In genomic region chr11:106397656-106398055, GRCm38 (mm10) we compare ENCODE assay signal across 11 mouse cellular contexts. TPM values are rescaled to one million over a fixed set of nuclear protein-coding genes. Genes with fewer than 3 reads are reported as not detected.
A peak's percentile ranks its signal among the peaks of the same experiment; 100 is the strongest.
DNase-seq lines count a peak whose midpoint lies in the region; ATAC-seq and TF ChIP-seq lines count a peak whose summit lies in the region.
"Had no signal": no experiment of that assay in that cellular context is flagged by ENCODE, and none has a peak within 500 bp of the region (broad histone marks: within the 10 kb centered on the region; RNA-seq: fewer than 3 reads in every experiment).

No protein-coding gene starts in this region.

- no peak overlapping the region for H3K27ac ChIP-seq in intestine, postnatal 0 days (ENCODE audit: low read depth, low read length)
- H3K27ac ChIP-seq in intestine, embryonic 16.5 days (ENCODE audit: low read length): no peak overlapping the region
- no peak overlapping the region for H3K27ac ChIP-seq in thymus, adult 2 months (ENCODE audit: control insufficient read depth, insufficient read depth, low read length)
- no peak overlapping the region for H3K27ac ChIP-seq in embryonic facial prominence, embryonic 10.5 days (replicated peaks)
- H3K27ac ChIP-seq in midbrain, embryonic 15.5 days: no peak overlapping the region
- H3K27ac ChIP-seq: heart, embryonic 10.5 days; lung, embryonic 15.5 days; neural tube, embryonic 13.5 days had no signal

- no peaks in the 10 kb centered on the region for H3K27me3 ChIP-seq in intestine, postnatal 0 days (replicated peaks; ENCODE audit: control insufficient read depth, insufficient read depth, low read length)
- H3K27me3 ChIP-seq in intestine, embryonic 16.5 days (replicated peaks; ENCODE audit: control insufficient read depth, insufficient read depth, low read length): no peaks in the 10 kb centered on the region
- H3K27me3 ChIP-seq in thymus, adult 2 months (ENCODE audit: control insufficient read depth, insufficient read depth, low read length): no peaks in the 10 kb centered on the region
- H3K27me3 ChIP-seq in embryonic facial prominence, embryonic 10.5 days (replicated peaks; ENCODE audit: low read depth, poor library complexity, severe bottlenecking): no peaks in the 10 kb centered on the region
- no peaks in the 10 kb centered on the region for H3K27me3 ChIP-seq in midbrain, embryonic 15.5 days (replicated peaks)
- H3K27me3 ChIP-seq: lung, embryonic 15.5 days; neural tube, embryonic 13.5 days had no signal

- no peaks in the 10 kb centered on the region for H3K9me3 ChIP-seq in intestine, postnatal 0 days (ENCODE audit: control insufficient read depth)
- H3K9me3 ChIP-seq in intestine, embryonic 16.5 days (ENCODE audit: control insufficient read depth, low read length): no peaks in the 10 kb centered on the region
- no peaks in the 10 kb centered on the region for H3K9me3 ChIP-seq in embryonic facial prominence, embryonic 10.5 days
- H3K9me3 ChIP-seq in midbrain, embryonic 15.5 days: no peaks in the 10 kb centered on the region
- H3K9me3 ChIP-seq: heart, embryonic 10.5 days; lung, embryonic 15.5 days; neural tube, embryonic 13.5 days had no signal

- H3K4me2 ChIP-seq in intestine, postnatal 0 days (replicated peaks; ENCODE audit: low read depth): no peak overlapping the region
- H3K4me2 ChIP-seq in intestine, embryonic 16.5 days (ENCODE audit: low read depth, low read length): no peak overlapping the region
- H3K4me2 ChIP-seq in midbrain, embryonic 15.5 days: no peak overlapping the region
- H3K4me2 ChIP-seq: lung, embryonic 15.5 days; neural tube, embryonic 13.5 days had no signal

- peak; percentile 62 for TF ChIP-seq CTCF in intestine, postnatal 0 days (IDR thresholded peaks at IDR 0.05; ENCODE audit: low read depth)
- TF ChIP-seq CTCF in thymus, adult 2 months (IDR thresholded peaks at IDR 0.05; ENCODE audit: borderline replicate concordance, control insufficient read depth, extremely low read depth, insufficient read depth, low read length, poor library complexity): peak; percentile 26; the same call in 1 of the 2 replicates

- peaks cover 34% of the 10 kb centered on the region for H3K36me3 ChIP-seq in intestine, postnatal 0 days (ENCODE audit: control insufficient read depth, insufficient read depth)
- no peaks in the 10 kb centered on the region for H3K36me3 ChIP-seq in intestine, embryonic 16.5 days (ENCODE audit: control insufficient read depth, insufficient read depth, low read length)
- H3K36me3 ChIP-seq in thymus, adult 2 months (ENCODE audit: control insufficient read depth, insufficient read depth, low read length): no peaks in the 10 kb centered on the region; the same call in 1 of the 2 replicates
- peaks cover 36% of the 10 kb centered on the region for H3K36me3 ChIP-seq in embryonic facial prominence, embryonic 10.5 days (replicated peaks)
- 0 out of 2 replicates have a peak, but pooled peaks cover 14% of the 10 kb centered on the region for H3K36me3 ChIP-seq in midbrain, embryonic 15.5 days (replicated peaks)

- 87% methylated on average over 3 of the region's 3 CpGs for WGBS in intestine, postnatal 0 days
- 88% methylated on average over 3 of the region's 3 CpGs for WGBS in intestine, embryonic 16.5 days
- 94% methylated on average over 3 of the region's 3 CpGs for WGBS in thymus, adult 2 months
- 81% methylated on average over 3 of the region's 3 CpGs for WGBS in embryonic facial prominence, embryonic 10.5 days
- 84% methylated on average over 3 of the region's 3 CpGs for WGBS in midbrain, embryonic 15.5 days

- ATAC-seq in intestine, postnatal 0 days: no peak
- ATAC-seq in intestine, embryonic 16.5 days: no peak
- ATAC-seq in midbrain, embryonic 15.5 days (replicated peaks): no peak

- no peak for DNase-seq in thymus, adult 2 months
- no peak for DNase-seq in thymus, adult 18-20 months
- DNase-seq in cerebellum, adult 18-20 months: peak; percentile 29 to 42
- DNase-seq in embryonic facial prominence, embryonic 10.5 days (ENCODE audit: low spot score): no peak
- DNase-seq: kidney, postnatal 25 days had no signal

- H3K4me3 ChIP-seq in intestine, postnatal 0 days (ENCODE audit: low read depth, low read length): no peak overlapping the region
- H3K4me3 ChIP-seq in intestine, embryonic 16.5 days (ENCODE audit: low read length): no peak overlapping the region
- no peak overlapping the region for H3K4me3 ChIP-seq in thymus, adult 2 months (ENCODE audit: control insufficient read depth, insufficient read depth, low read length)
- no peak overlapping the region for H3K4me3 ChIP-seq in embryonic facial prominence, embryonic 10.5 days
- no peak overlapping the region for H3K4me3 ChIP-seq in midbrain, embryonic 15.5 days
- H3K4me3 ChIP-seq: heart, embryonic 10.5 days; lung, embryonic 15.5 days; neural tube, embryonic 13.5 days had no signal

- no peaks in the 10 kb centered on the region for H3K4me1 ChIP-seq in intestine, postnatal 0 days (replicated peaks; ENCODE audit: control insufficient read depth, insufficient read depth, low read length)
- no peaks in the 10 kb centered on the region for H3K4me1 ChIP-seq in intestine, embryonic 16.5 days (ENCODE audit: control insufficient read depth, insufficient read depth, low read length)
- no peaks in the 10 kb centered on the region for H3K4me1 ChIP-seq in thymus, adult 2 months (replicated peaks; ENCODE audit: control insufficient read depth, insufficient read depth, low read length)
- H3K4me1 ChIP-seq in embryonic facial prominence, embryonic 10.5 days: no peaks in the 10 kb centered on the region; the same call in 1 of the 2 replicates
- no peaks in the 10 kb centered on the region for H3K4me1 ChIP-seq in midbrain, embryonic 15.5 days
- H3K4me1 ChIP-seq: lung, embryonic 15.5 days; neural tube, embryonic 13.5 days had no signal

- H3K9ac ChIP-seq in intestine, postnatal 0 days (ENCODE audit: low read depth, low read length): no peak overlapping the region
- no peak overlapping the region for H3K9ac ChIP-seq in intestine, embryonic 16.5 days (ENCODE audit: low read depth, low read length)
- H3K9ac ChIP-seq in midbrain, embryonic 15.5 days: no peak overlapping the region
- H3K9ac ChIP-seq: lung, embryonic 15.5 days; neural tube, embryonic 13.5 days had no signal

- no peak for TF ChIP-seq POLR2A in thymus, adult 2 months (IDR thresholded peaks at IDR 0.05; ENCODE audit: control insufficient read depth, extremely low read depth, insufficient read depth, low read length, poor library complexity)

RNA-seq across cellular contexts. Expression of gene Icam2, which starts 9.8 kb away (rescaled TPM):
- polyA plus RNA-seq in intestine, postnatal 0 days (2015; fragmentation: Nextera tagmentation; extraction: Ambion mirVana): 14.2 and 15.4 TPM in 2 replicates
- 38.3 and 40.5 TPM in 2 replicates for polyA plus RNA-seq in intestine, embryonic 16.5 days (2015; fragmentation: Nextera tagmentation; extraction: Ambion mirVana)
- 185 and 222 TPM in 2 replicates for polyA plus RNA-seq in thymus, adult 2 months (2012; rRNA removed)
- polyA plus RNA-seq in embryonic facial prominence, embryonic 10.5 days (2016; fragmentation: Nextera tagmentation; extraction: Ambion mirVana): 16.9 and 20.6 TPM in 2 replicates
- 18.2 and 19.1 TPM in 2 replicates for polyA plus RNA-seq in midbrain, embryonic 15.5 days (2015; fragmentation: Nextera tagmentation; extraction: Ambion mirVana)

RNA-seq across cellular contexts. Expression of gene Prr29, which starts 32.4 kb away (rescaled TPM):
- 0.52 and 0.97 TPM in 2 replicates for polyA plus RNA-seq in intestine, postnatal 0 days (2015; fragmentation: Nextera tagmentation; extraction: Ambion mirVana)
- 0.53 and 0.54 TPM in 2 replicates for polyA plus RNA-seq in intestine, embryonic 16.5 days (2015; fragmentation: Nextera tagmentation; extraction: Ambion mirVana)
- polyA plus RNA-seq in thymus, adult 2 months (2012; rRNA removed): 30.1 and 31.1 TPM in 2 replicates
- not detected in 2 replicates for polyA plus RNA-seq in embryonic facial prominence, embryonic 10.5 days (2016; fragmentation: Nextera tagmentation; extraction: Ambion mirVana)
- polyA plus RNA-seq in midbrain, embryonic 15.5 days (2015; fragmentation: Nextera tagmentation; extraction: Ambion mirVana): not detected in 2 replicates
- polyA plus RNA-seq: neural tube, embryonic 13.5 days had no signal

RNA-seq across cellular contexts. Expression of gene Scn4a, which starts 44.6 kb away (rescaled TPM):
- 0.01 TPM in 1 of 2 replicates, not detected in the other for polyA plus RNA-seq in intestine, postnatal 0 days (2015; fragmentation: Nextera tagmentation; extraction: Ambion mirVana)
- 0.02 TPM in 1 of 2 replicates, not detected in the other for polyA plus RNA-seq in intestine, embryonic 16.5 days (2015; fragmentation: Nextera tagmentation; extraction: Ambion mirVana)
- polyA plus RNA-seq in thymus, adult 2 months (2012; rRNA removed): 0.92 and 1.2 TPM in 2 replicates
- polyA plus RNA-seq in embryonic facial prominence, embryonic 10.5 days (2016; fragmentation: Nextera tagmentation; extraction: Ambion mirVana): 0.04 and 0.10 TPM in 2 replicates
- polyA plus RNA-seq in midbrain, embryonic 15.5 days (2015; fragmentation: Nextera tagmentation; extraction: Ambion mirVana): not detected in 2 replicates
- polyA plus RNA-seq: neural tube, embryonic 13.5 days had no signal

Comparison
In these comparisons a context has a peak if more than half of its experiments do, and no peak if none do; other contexts are left out.
1. DNase-seq: peak in cerebellum, adult 18-20 months (2 of 2); none in thymus, adult 2 months (single experiment), thymus, adult 18-20 months (0 of 2) and embryonic facial prominence, embryonic 10.5 days (single experiment).
2. RNA of gene Prr29, which starts 32.4 kb away (polyA plus RNA-seq): 30.1 to 31.1 TPM in thymus, adult 2 months; 0.53 to 0.54 TPM in intestine, embryonic 16.5 days, 0.52 to 0.97 TPM in intestine, postnatal 0 days, not detected in embryonic facial prominence, embryonic 10.5 days and not detected in midbrain, embryonic 15.5 days; every median in the first group is over 10 times any median in the second.